Mouse (Mus musculus) embryonic fibroblast, embryonic 13.5 days (primary cell): Measurements from ENCODE around the gene Sptlc2. TPM values are rescaled to one million over a fixed set of nuclear protein-coding genes. Genes with fewer than 3 reads are reported as not detected.

ENCODE experiments used
- H3K27ac ChIP-seq: 2 replicates; pipeline ENCODE4 v1.5.1; 2012; ENCODE audit warnings: low read length, control low read depth, inconsistent platforms; ENCODE audit not compliant: insufficient read depth
- H3K4me1 ChIP-seq: 2 replicates; pipeline ENCODE4 v1.6.1; 2011; ENCODE audit warnings: low read length; ENCODE audit not compliant: control insufficient read depth, insufficient read depth
- H3K4me3 ChIP-seq: 2 replicates; pipeline ENCODE4 v1.5.1; 2011; ENCODE audit warnings: mild to moderate bottlenecking, control low read depth, low read length; ENCODE audit not compliant: insufficient read depth
- CTCF ChIP-seq: IDR thresholded peaks from 2 replicates; pipeline ENCODE4 v1.5.1; 2011; ENCODE audit warnings: mild to moderate bottlenecking, control low read depth, low read length, moderate library complexity, borderline replicate concordance; ENCODE audit not compliant: insufficient read depth
- POLR2A ChIP-seq: IDR thresholded peaks from 2 replicates; pipeline ENCODE4 v1.6.1; 2011; ENCODE audit warnings: low read depth, mild to moderate bottlenecking, control low read depth, low read length, moderate library complexity
- polyA plus RNA-seq: library from polyadenylated mRNA; stranded (reverse); fragments of >200 nt; gene quantifications from 2 replicates; pipeline ENCODE4 v1.2.4, GENCODE M21; 2011; ENCODE audit warnings: low read depth; ENCODE audit not compliant: missing spikeins, insufficient read length

Sptlc2 gene
- polyA plus RNA-seq, 1 experiment, result 125 TPM

- TF ChIP-seq POLR2A (peak; percentile 97), CTCF (no peak)
- Histone ChIP-seq H3K27ac (peak within 1 kb of the TSS; percentile 86), H3K4me3 (peak within 1 kb of the TSS; percentile 77), H3K4me1 (peaks cover 5% of the 10 kb centered on the region; the same call in 1 of the 2 replicates)
These were observed 121.9 kb downstream of the Sptlc2 start, which contains the start of the genes Vipas39 and Ahsa1 for GRCm38 (mm10) chr12:87266108-87266826. Gene Vipas39 (minus strand): TSS chr12:87266256. Gene Ahsa1 (plus strand): TSS chr12:87266479.

- no peak for TF ChIP-seq CTCF
- TF ChIP-seq POLR2A, result no peak
- Histone ChIP-seq H3K27ac (no peak overlapping the region), H3K4me1 (peaks cover 5% of the 10 kb centered on the region; the same call in 1 of the 2 replicates), H3K4me3 (peak overlapping the region; percentile 77)
These were observed 122.7 kb downstream of the Sptlc2 start for GRCm38 (mm10) chr12:87265444-87265843.

GRCm38 (mm10) chr12:87260562-87260961 is 127.6 kb downstream of the Sptlc2 start:
- Histone ChIP-seq H3K4me1 (no peaks in the 10 kb centered on the region), H3K27ac (no peak overlapping the region), H3K4me3 (no peak overlapping the region)
- TF ChIP-seq CTCF (no peak), POLR2A (no peak)

- Histone ChIP-seq H3K4me3 (no peak overlapping the region), H3K4me1 (no peaks in the 10 kb centered on the region), H3K27ac (no peak overlapping the region)
- TF ChIP-seq POLR2A (no peak), CTCF (no peak)
These were observed 131.5 kb downstream of the Sptlc2 start for GRCm38 (mm10) chr12:87256629-87257028.

Other genes with a start within 250 kb of the Sptlc2 start
- gene Gstz1, start 241.2 kb downstream of the Sptlc2 start, polyA plus RNA-seq, result 41.1 and 46.9 TPM in 2 replicates
- 23.3 and 26.9 TPM in 2 replicates for gene Pomt2, start 240.4 kb downstream of the Sptlc2 start, polyA plus RNA-seq
- 1.2 and 1.5 TPM in 2 replicates for gene Samd15, start 188.6 kb downstream of the Sptlc2 start, polyA plus RNA-seq
- 12.0 and 12.6 TPM in 2 replicates for gene Tmed8, start 187.9 kb downstream of the Sptlc2 start, polyA plus RNA-seq
- gene Noxred1, start 149.6 kb downstream of the Sptlc2 start, polyA plus RNA-seq, result not detected in 2 replicates
- 29.3 and 30.4 TPM in 2 replicates for gene Vipas39, start 122.1 kb downstream of the Sptlc2 start, polyA plus RNA-seq
- 112 and 116 TPM in 2 replicates for gene Ahsa1, start 121.9 kb downstream of the Sptlc2 start, polyA plus RNA-seq
- 0.21 and 0.23 TPM in 2 replicates for gene Ism2, start 88.7 kb downstream of the Sptlc2 start, polyA plus RNA-seq
- gene Slirp, start 55.5 kb upstream of the Sptlc2 start, polyA plus RNA-seq, result 175 and 177 TPM in 2 replicates
- gene Alkbh1, start 55.7 kb upstream of the Sptlc2 start, polyA plus RNA-seq, result 34.5 and 35.3 TPM in 2 replicates
- gene Snw1, start 83.9 kb upstream of the Sptlc2 start, polyA plus RNA-seq, result 60.7 and 69.2 TPM in 2 replicates
- not detected in 2 replicates for gene Gm5788, start 106.4 kb upstream of the Sptlc2 start, polyA plus RNA-seq
- not detected in 2 replicates for gene Gm8300, start 126.0 kb upstream of the Sptlc2 start, polyA plus RNA-seq
- not detected in 2 replicates for gene Oog1, start 214.3 kb upstream of the Sptlc2 start, polyA plus RNA-seq
- not detected in 2 replicates for gene Gm4027, start 230.5 kb upstream of the Sptlc2 start, polyA plus RNA-seq